Mouse (Mus musculus): ENCODE data around the gene Yeats4.
A peak's percentile ranks its signal among the peaks of the same experiment; 100 is the strongest.

The Yeats4 gene

GRCm38 (mm10) chr10:117224102-117224990, at the start of gene Yeats4:
Yeats4 (minus strand) TSS chr10:117224507.
- H3K36me3 ChIP-seq (ENCODE audit: insufficient read depth, low read length), result peaks cover 37% of the 10 kb centered on the region
- peak within 1 kb of the TSS; percentile 90 for H3K4me3 ChIP-seq (replicated peaks; ENCODE audit: low read length)
- no peak for TF ChIP-seq POU5F1 (IDR thresholded peaks at IDR 0.05; ENCODE audit: borderline replicate concordance, low read length)
- TF ChIP-seq CTCF (conservative IDR thresholded peaks at IDR 0.05; ENCODE audit: low read length), result no peak
- TF ChIP-seq NANOG (IDR thresholded peaks at IDR 0.05; ENCODE audit: borderline replicate concordance, low read length), result no peak
- peaks cover 44% of the 10 kb centered on the region for H3K4me1 ChIP-seq (replicated peaks; ENCODE audit: low read depth, low read length)
- no peaks in the 10 kb centered on the region for H3K9me3 ChIP-seq (ENCODE audit: low read length)
- H3K27me3 ChIP-seq (ENCODE audit: insufficient read depth, low read length), result no peaks in the 10 kb centered on the region

- no peak for TF ChIP-seq NANOG (IDR thresholded peaks at IDR 0.05; ENCODE audit: borderline replicate concordance, low read length)
- no peak overlapping the region for H3K4me3 ChIP-seq (replicated peaks; ENCODE audit: low read length)
- no peaks in the 10 kb centered on the region for H3K9me3 ChIP-seq (ENCODE audit: low read length)
- no peaks in the 10 kb centered on the region for H3K36me3 ChIP-seq (ENCODE audit: insufficient read depth, low read length)
- H3K27me3 ChIP-seq (ENCODE audit: insufficient read depth, low read length), result no peaks in the 10 kb centered on the region
- H3K4me1 ChIP-seq (replicated peaks; ENCODE audit: low read depth, low read length), result peaks cover 6% of the 10 kb centered on the region; the same call in 1 of the 2 replicates
Observed at GRCm38 (mm10) chr10:117272023-117272422, 47.7 kb upstream of the Yeats4 start.

GRCm38 (mm10) chr10:117259870-117260269, 35.6 kb upstream of the Yeats4 start:
- TF ChIP-seq POU5F1 (IDR thresholded peaks at IDR 0.05; ENCODE audit: borderline replicate concordance, low read length) (no peak), CTCF (conservative IDR thresholded peaks at IDR 0.05; ENCODE audit: low read length) (no peak), NANOG (IDR thresholded peaks at IDR 0.05; ENCODE audit: borderline replicate concordance, low read length) (no peak)
- Histone ChIP-seq H3K9me3 (ENCODE audit: low read length) (peaks cover 38% of the 10 kb centered on the region), H3K4me3 (replicated peaks; ENCODE audit: low read length) (no peak overlapping the region), H3K27me3 (ENCODE audit: insufficient read depth, low read length) (no peaks in the 10 kb centered on the region), H3K4me1 (replicated peaks; ENCODE audit: low read depth, low read length) (no peaks in the 10 kb centered on the region), H3K36me3 (ENCODE audit: insufficient read depth, low read length) (no peaks in the 10 kb centered on the region)

- H3K4me1 ChIP-seq (replicated peaks; ENCODE audit: low read depth, low read length), result no peaks in the 10 kb centered on the region; the same call in 1 of the 2 replicates
- H3K36me3 ChIP-seq (ENCODE audit: insufficient read depth, low read length), result no peaks in the 10 kb centered on the region
- H3K27me3 ChIP-seq (ENCODE audit: insufficient read depth, low read length), result peaks cover 3% of the 10 kb centered on the region
- H3K4me3 ChIP-seq (replicated peaks; ENCODE audit: low read length), result no peak within 1 kb of the TSS
- TF ChIP-seq POU5F1 (IDR thresholded peaks at IDR 0.05; ENCODE audit: borderline replicate concordance, low read length) (no peak), CTCF (conservative IDR thresholded peaks at IDR 0.05; ENCODE audit: low read length) (no peak), NANOG (IDR thresholded peaks at IDR 0.05; ENCODE audit: borderline replicate concordance, low read length) (no peak)
- no peaks in the 10 kb centered on the region for H3K9me3 ChIP-seq (ENCODE audit: low read length)
Observed at GRCm38 (mm10) chr10:117238603-117239002, 14.3 kb upstream of the Yeats4 start, which contains the start of gene 9530003J23Rik. 9530003J23Rik (minus strand) TSS chr10:117238703.

GRCm38 (mm10) chr10:117235866-117236265, 11.6 kb upstream of the Yeats4 start:
- no peak overlapping the region for H3K4me3 ChIP-seq (replicated peaks; ENCODE audit: low read length)
- peaks cover 3% of the 10 kb centered on the region for H3K4me1 ChIP-seq (replicated peaks; ENCODE audit: low read depth, low read length)
- no peaks in the 10 kb centered on the region for H3K27me3 ChIP-seq (ENCODE audit: insufficient read depth, low read length)
- TF ChIP-seq POU5F1 (IDR thresholded peaks at IDR 0.05; ENCODE audit: borderline replicate concordance, low read length) (no peak), NANOG (IDR thresholded peaks at IDR 0.05; ENCODE audit: borderline replicate concordance, low read length) (no peak), CTCF (conservative IDR thresholded peaks at IDR 0.05; ENCODE audit: low read length) (no peak)
- H3K36me3 ChIP-seq (ENCODE audit: insufficient read depth, low read length), result no peaks in the 10 kb centered on the region
- no peaks in the 10 kb centered on the region for H3K9me3 ChIP-seq (ENCODE audit: low read length)

- H3K9me3 ChIP-seq (ENCODE audit: low read length), result no peaks in the 10 kb centered on the region
- no peaks in the 10 kb centered on the region for H3K27me3 ChIP-seq (ENCODE audit: insufficient read depth, low read length)
- no peak for TF ChIP-seq NANOG (IDR thresholded peaks at IDR 0.05; ENCODE audit: borderline replicate concordance, low read length)
- no peak overlapping the region for H3K4me3 ChIP-seq (replicated peaks; ENCODE audit: low read length)
- peaks cover 13% of the 10 kb centered on the region for H3K4me1 ChIP-seq (replicated peaks; ENCODE audit: low read depth, low read length)
- H3K36me3 ChIP-seq (ENCODE audit: insufficient read depth, low read length), result no peaks in the 10 kb centered on the region
Observed at GRCm38 (mm10) chr10:117234825-117235224, 10.5 kb upstream of the Yeats4 start.

- Histone ChIP-seq H3K9me3 (ENCODE audit: low read length) (no peaks in the 10 kb centered on the region), H3K27me3 (ENCODE audit: insufficient read depth, low read length) (no peaks in the 10 kb centered on the region), H3K4me3 (replicated peaks; ENCODE audit: low read length) (peak overlapping the region; percentile 45), H3K36me3 (ENCODE audit: insufficient read depth, low read length) (no peaks in the 10 kb centered on the region), H3K4me1 (replicated peaks; ENCODE audit: low read depth, low read length) (peaks cover 38% of the 10 kb centered on the region)
- TF ChIP-seq POU5F1 (IDR thresholded peaks at IDR 0.05; ENCODE audit: borderline replicate concordance, low read length) (no peak), CTCF (conservative IDR thresholded peaks at IDR 0.05; ENCODE audit: low read length) (no peak), NANOG (IDR thresholded peaks at IDR 0.05; ENCODE audit: borderline replicate concordance, low read length) (no peak)
Observed at GRCm38 (mm10) chr10:117229826-117230225, 5.5 kb upstream of the Yeats4 start.

- H3K27me3 ChIP-seq (ENCODE audit: insufficient read depth, low read length), result no peaks in the 10 kb centered on the region
- TF ChIP-seq CTCF (conservative IDR thresholded peaks at IDR 0.05; ENCODE audit: low read length), result no peak
- TF ChIP-seq NANOG (IDR thresholded peaks at IDR 0.05; ENCODE audit: borderline replicate concordance, low read length), result no peak
- TF ChIP-seq POU5F1 (IDR thresholded peaks at IDR 0.05; ENCODE audit: borderline replicate concordance, low read length), result no peak
- no peaks in the 10 kb centered on the region for H3K9me3 ChIP-seq (ENCODE audit: low read length)
- peaks cover 60% of the 10 kb centered on the region for H3K4me1 ChIP-seq (replicated peaks; ENCODE audit: low read depth, low read length)
- no peak overlapping the region for H3K4me3 ChIP-seq (replicated peaks; ENCODE audit: low read length)
- peaks cover 20% of the 10 kb centered on the region for H3K36me3 ChIP-seq (ENCODE audit: insufficient read depth, low read length)
Observed at GRCm38 (mm10) chr10:117226002-117226401, 1.7 kb upstream of the Yeats4 start.

Data from E14TG2a.4 (cell line).